ENCODE assay signal across 10 mouse cellular contexts in genomic region chr19:20558952-20559351, GRCm38 (mm10).
DNase-seq lines count a peak whose midpoint lies in the region; TF ChIP-seq lines count a peak whose summit lies in the region.
"Had no signal": no experiment of that assay in that cellular context is flagged by ENCODE, and none has a peak within 500 bp of the region (broad histone marks: within the 10 kb centered on the region; RNA-seq: fewer than 3 reads in every experiment).

No protein-coding gene starts in this region.

- H3K4me1 ChIP-seq in small intestine, adult 2 months (ENCODE audit: control insufficient read depth, insufficient read depth, insufficient read length, low read length), result peaks cover 10% of the 10 kb centered on the region
- no peaks in the 10 kb centered on the region for H3K4me1 ChIP-seq in forebrain, embryonic 10.5 days
- H3K4me1 ChIP-seq: lung, embryonic 15.5 days had no signal

- TF ChIP-seq POLR2A in small intestine, adult 2 months (IDR thresholded peaks at IDR 0.05; ENCODE audit: low read depth, low read length), result no peak

- DNase-seq in lung, adult 18-20 months, result peak; percentile 28 to 52
- DNase-seq in lung, postnatal 10 days, result no peak
- peak; percentile 69 for DNase-seq in NIH3T3 (ENCODE audit: low read depth)
- DNase-seq in fibroblast of lung, adult 2 months (ENCODE audit: low read depth), result peak; percentile 37
- DNase-seq in embryo, embryonic 10 days (ENCODE audit: low spot score), result no peak
- DNase-seq in forebrain, embryonic 10.5 days (ENCODE audit: extremely low spot score, low spot score), result no peak
- DNase-seq in spleen, postnatal 4 days (ENCODE audit: low spot score in 2 of 2), result no peak
- DNase-seq: cerebellum, adult 11-12 months had no signal

- no peak overlapping the region for H3K4me3 ChIP-seq in small intestine, adult 2 months (ENCODE audit: low read depth, low read length)
- H3K4me3 ChIP-seq in forebrain, embryonic 10.5 days, result no peak overlapping the region
- H3K4me3 ChIP-seq: lung, embryonic 15.5 days had no signal

- no peak for TF ChIP-seq CTCF in small intestine, adult 2 months (IDR thresholded peaks at IDR 0.05; ENCODE audit: extremely low read depth, insufficient read length, insufficient replicate concordance, low read depth, low read length)

- H3K9me3 ChIP-seq in forebrain, embryonic 10.5 days, result no peaks in the 10 kb centered on the region
- H3K9me3 ChIP-seq: lung, embryonic 15.5 days had no signal

- H3K27ac ChIP-seq in small intestine, adult 2 months (ENCODE audit: insufficient read depth, low read depth, low read length), result peak overlapping the region; percentile 27; the same call in 1 of the 2 replicates
- H3K27ac ChIP-seq in forebrain, embryonic 10.5 days, result no peak overlapping the region
- H3K27ac ChIP-seq: lung, embryonic 15.5 days had no signal

- WGBS in small intestine, adult 2 months, result 42% methylated on average over 3 of the region's 3 CpGs
- WGBS in forebrain, embryonic 10.5 days, result 79% methylated on average over 3 of the region's 3 CpGs

- no peaks in the 10 kb centered on the region for H3K27me3 ChIP-seq in small intestine, adult 2 months (ENCODE audit: control insufficient read depth, insufficient read depth, low read length)
- no peaks in the 10 kb centered on the region for H3K27me3 ChIP-seq in forebrain, embryonic 10.5 days (ENCODE audit: poor library complexity, severe bottlenecking)
- H3K27me3 ChIP-seq: lung, embryonic 15.5 days had no signal

- no peaks in the 10 kb centered on the region for H3K36me3 ChIP-seq in small intestine, adult 2 months (ENCODE audit: control insufficient read depth, insufficient read depth, low read length)
- H3K36me3 ChIP-seq in forebrain, embryonic 10.5 days (replicated peaks), result no peaks in the 10 kb centered on the region
- H3K36me3 ChIP-seq: lung, embryonic 15.5 days had no signal

Comparison
In these comparisons a context has a peak if more than half of its experiments do, and no peak if none do; other contexts are left out.
1. DNase-seq: peak in lung, adult 18-20 months (2 of 2), NIH3T3 (single experiment) and fibroblast of lung, adult 2 months (single experiment); none in lung, postnatal 10 days (single experiment), embryo, embryonic 10 days (single experiment), forebrain, embryonic 10.5 days (single experiment) and spleen, postnatal 4 days (0 of 2).